Mouse (Mus musculus) frontal cortex, postnatal 25 days (tissue): Measurements from ENCODE around the gene Adh7.

Experiments used
- DNase-seq, 2 experiments: peaks; one replicate each; pipeline ENCODE4 v3.0.0; 2022; ENCODE audit warnings: low spot score in 2 of 2

Adh7 gene

GRCm38 (mm10) chr3:138217631-138218264 is at the start of gene Adh7:
Gene Adh7, plus strand, starts transcription at chr3:138217760.
- no peak for DNase-seq

DNA sequence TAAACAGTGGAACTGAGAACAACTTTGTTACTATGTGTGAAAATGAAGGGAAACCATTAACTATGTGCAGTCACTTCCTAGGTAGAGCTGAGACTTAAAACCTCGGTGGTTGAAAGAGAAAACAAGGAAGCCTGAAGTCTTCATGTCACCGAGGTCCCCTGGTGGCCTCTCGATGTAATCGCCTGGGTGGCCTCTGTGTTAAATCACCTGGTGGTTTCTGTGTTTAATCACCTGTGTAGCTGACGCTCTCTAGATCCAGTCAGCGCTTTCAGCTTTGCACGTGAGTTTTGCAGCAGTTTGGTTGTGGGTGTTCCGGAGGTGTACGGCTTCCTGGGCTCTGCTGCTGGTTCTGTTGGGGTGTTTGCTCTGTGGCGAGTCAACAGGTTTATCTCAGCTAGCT is 44.3 kb upstream of the Adh7 start:
- DNase-seq = no peak

GRCm38 (mm10) chr3:138175551-138175950 is 42.0 kb upstream of the Adh7 start:
- no peak for DNase-seq

DNA sequence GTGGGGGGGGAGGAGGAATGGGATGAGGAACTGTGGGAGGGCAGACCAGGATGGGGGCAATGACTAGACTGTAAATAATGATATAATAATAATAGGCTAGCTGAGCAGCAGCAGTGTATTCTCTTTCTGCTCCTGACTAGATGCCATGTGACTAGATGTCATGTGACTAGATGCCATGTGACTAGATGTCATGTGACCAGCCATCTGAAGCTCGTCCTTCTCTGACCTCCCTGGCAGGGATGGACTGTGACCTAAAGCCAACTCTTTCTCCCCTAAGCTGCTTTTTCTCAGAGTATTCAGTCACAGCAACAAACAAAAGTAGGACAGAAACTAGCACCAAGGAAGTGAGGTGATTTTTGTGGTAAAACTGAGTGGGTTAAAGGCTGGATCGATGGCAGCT is 35.5 kb upstream of the Adh7 start:
- DNase-seq = no peak

DNA sequence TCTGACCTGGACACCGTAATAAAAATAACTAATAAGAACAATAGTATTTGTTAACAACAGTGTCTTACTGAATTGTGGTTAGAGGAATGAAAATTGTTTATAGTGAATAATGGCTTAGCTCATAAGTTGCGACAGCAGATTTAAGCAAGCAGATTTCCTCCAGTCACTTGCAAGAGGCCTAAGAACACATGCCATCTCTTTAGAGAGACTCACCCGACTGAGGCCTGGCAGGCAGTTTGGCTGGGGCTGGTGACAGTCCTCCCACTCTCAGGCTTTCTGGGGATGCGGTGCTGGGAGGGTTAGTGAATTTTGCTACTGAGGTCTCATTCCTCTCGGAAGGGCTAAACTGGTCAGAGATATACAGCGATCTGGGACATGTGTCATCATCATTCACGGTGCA is 34.2 kb upstream of the Adh7 start:
- DNase-seq = no peak

DNA sequence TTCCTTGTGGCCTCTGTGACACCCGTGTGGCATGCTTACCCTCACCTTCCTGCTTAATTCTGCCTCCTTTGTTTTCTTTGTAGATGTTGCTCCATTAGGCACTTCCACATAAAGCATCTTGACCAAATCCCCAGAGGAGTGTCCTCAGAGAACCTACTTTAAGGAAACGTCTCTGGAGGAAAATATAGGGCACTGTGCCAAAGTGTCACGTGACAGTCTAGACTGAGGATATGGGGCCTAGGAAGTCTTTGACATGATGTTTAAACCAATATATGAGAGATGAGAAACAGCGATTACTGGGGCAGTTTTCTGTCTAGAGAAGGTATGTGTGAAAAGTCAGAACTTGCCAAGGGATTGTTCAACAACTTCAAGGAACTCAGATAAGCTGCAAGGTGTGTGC is 32.3 kb upstream of the Adh7 start:
- DNase-seq = no peak

DNA sequence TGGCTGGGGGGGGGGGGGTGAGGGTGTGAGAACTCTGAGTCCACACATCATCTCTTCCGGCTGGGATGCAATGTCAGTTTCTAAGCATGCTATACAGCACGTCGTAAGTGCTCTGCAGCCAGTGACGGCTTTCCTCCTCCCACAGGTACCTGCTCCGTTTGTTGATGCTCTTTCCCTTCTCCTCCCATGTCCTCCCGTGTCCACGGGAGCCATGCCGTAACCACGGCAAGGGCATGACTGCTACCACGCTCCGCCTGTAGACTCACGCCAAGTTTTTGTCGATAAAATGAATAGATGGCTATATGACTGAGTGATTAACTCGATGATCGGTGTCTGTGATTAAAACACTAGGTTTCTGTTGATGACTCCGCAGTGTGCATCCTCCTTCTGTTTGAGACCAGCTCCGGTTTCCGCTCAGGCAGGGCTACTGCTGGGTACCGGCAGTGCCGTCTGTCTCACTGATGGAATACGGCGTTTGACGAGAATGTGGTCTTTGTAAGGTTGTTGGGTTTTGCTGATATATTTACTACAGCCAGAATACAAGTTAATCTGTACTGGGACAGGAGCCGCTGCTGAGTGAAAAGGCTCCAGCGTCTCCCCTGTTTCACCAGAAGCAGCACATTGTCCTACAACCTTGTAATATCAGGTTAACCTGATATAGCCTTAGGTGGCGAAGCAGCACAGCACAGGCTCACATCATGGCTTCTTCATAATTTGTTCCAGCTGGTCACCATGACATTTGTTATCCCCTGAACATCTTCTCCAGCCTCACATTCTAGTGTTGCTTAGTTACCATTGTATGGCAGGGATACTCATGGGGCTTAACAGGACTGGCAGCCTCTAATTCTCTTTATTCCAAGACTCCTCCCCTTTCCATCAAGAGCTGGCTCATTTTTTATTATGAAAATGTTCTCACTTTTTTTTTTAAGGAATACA is 31.3 kb upstream of the Adh7 start:
- no peak for DNase-seq

DNA sequence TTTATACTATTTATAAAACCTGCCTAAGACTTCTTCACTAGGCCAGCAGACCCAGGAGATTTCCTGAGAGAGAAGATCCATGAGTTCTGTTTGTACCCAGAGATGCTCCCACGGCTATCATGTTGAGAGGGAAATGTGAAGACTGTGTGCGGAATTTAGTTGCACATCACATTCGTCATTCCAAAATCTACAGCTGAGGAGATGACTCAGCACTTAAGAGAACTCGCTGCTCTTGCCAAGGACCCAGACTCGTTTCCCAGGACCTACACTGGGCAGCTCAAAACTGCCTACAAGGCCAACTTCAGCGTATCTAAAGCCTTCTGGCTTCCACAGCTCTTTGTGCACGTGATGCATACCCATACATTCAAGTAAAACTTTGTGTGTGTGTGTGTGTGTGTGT is 25.3 kb upstream of the Adh7 start:
- DNase-seq = no peak

GRCm38 (mm10) chr3:138193683-138194302 is 23.8 kb upstream of the Adh7 start, which contains the start of gene 4930579F01Rik:
Gene 4930579F01Rik, minus strand, starts transcription at chr3:138193825.
- no peak for DNase-seq

DNA sequence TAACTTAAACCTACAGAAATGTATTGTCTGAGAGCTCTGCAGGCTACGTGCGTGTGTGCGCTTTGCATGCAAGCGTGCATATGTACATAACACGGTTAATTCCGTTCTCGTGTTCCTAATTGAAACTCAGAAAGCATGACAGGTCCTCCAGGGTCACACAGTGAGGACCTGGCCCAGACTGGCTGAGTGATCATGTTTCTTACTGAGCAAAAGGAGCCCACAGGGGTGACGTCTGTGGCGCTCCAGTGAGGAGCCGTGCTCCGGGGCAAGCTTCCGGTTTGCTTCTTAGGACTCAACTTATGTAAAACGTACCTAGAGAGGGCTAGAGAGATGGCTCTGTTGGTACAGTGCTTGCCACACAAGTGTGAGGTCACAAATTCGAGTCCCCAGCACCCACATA is 20.5 kb upstream of the Adh7 start:
- DNase-seq = no peak

GRCm38 (mm10) chr3:138197556-138197955 is 20.0 kb upstream of the Adh7 start:
- DNase-seq = no peak

GRCm38 (mm10) chr3:138197973-138198721 is 19.4 kb upstream of the Adh7 start:
- DNase-seq = peak; percentile 89 to 90

GRCm38 (mm10) chr3:138198722-138199068 is 18.9 kb upstream of the Adh7 start:
- no peak for DNase-seq

DNA sequence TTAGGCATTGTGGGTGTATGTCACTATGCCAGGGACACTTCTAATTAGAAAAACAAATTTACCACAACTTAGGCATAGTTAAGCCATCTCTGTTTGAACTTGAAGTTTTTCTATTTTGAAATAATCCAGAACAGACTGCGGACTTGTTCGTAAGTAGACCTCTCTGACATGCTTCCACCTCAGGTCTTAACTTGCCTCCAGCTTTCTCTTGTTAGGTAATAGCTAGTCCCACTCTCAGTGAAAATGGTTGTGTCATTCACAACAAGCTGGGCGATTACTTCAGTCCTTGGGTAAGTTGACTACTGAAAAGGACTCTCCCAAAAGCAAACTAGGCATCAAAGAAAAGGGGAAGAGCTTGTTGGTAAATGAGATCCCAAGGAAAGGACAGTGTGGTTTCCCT is 8.7 kb upstream of the Adh7 start:
- no peak for DNase-seq

DNA sequence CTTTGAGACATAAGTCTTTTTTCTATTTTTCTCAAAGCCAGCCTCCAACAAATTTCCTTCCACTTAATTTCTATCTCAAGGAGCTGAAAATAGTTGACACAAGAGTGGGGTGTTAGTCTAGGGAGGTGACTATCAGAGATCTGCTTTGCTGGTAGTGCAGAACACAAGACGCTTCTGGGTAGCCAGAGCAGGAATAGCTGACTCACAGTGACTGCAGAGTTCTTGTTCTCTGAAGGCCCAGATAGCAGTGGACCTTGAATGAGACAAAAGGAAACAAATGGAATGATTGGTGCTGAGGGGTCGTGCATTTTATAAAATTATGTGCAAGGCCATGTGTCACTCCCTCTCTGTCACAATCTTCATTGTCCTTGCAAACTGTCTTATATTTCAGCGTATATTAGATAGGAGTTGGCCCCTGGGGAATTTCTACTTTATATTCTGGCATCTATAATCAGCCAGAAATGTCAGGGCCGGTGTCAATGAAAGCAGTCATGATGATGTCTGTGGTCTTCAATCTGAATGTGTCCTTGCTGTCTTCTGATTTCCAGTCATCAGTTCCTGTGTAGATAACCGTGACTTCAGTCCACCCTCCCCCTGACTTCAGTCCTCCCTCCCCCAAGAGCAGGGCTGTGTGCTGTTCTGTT is 7.0 kb upstream of the Adh7 start:
- no peak for DNase-seq

GRCm38 (mm10) chr3:138212431-138212951 is 5.1 kb upstream of the Adh7 start:
- DNase-seq = no peak

DNA sequence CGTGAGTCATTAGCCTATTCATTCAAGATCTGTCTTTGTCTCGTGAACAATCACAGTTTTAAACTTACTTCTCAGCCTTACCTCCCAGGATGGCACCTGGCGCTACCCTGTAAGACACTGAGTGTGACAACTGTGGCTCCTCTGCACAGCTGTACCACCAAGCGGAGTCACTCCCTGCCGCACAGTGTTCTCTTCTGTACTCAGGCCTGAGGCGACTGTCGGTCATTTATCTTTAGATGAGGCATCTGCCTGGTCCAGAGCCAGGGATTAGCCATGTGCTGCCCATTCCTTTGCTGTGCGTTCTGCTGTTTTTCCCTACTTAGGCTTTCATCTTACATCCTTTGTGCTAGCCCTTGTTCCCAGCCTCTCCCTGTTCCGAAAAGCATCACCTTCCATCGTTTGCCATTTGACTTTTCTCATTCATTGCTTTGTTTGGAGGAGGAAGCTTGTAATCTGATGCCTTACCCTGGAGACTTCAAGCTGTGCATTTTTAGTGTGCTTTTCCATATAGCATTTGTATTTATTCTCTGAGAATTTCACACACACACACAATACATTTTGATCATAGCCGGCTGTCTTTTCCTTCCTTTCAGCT is 2.1 kb upstream of the Adh7 start:
- DNase-seq = no peak

GRCm38 (mm10) chr3:138216091-138216490 is 1.5 kb upstream of the Adh7 start:
- no peak for DNase-seq

DNA sequence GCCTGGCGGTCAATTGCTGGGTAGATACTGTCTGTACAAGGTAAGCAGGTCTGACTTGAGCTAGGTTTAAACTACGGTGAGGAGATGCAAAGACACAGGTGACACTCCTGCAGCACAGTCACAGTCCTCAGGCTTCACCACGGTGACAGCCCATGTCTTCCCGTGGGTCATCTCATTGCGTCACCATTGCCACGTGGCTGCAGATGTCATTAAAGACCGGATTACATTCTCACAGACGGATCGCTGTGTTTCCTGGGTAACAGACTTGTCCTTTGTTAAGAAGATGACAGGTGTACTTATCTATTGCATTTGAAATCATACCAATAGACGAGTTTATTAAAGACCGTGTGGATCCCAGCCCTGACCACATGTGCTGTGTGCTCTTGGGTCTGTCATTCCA is 3.6 kb downstream of the Adh7 start:
- DNase-seq = no peak

GRCm38 (mm10) chr3:138222511-138222910 is 5.0 kb downstream of the Adh7 start:
- no peak for DNase-seq

GRCm38 (mm10) chr3:138222952-138223351 is 5.4 kb downstream of the Adh7 start:
- DNase-seq = peak in 1 of 2 experiments; percentile 17
